Mouse (Mus musculus) T-cell, adult 2 months (primary cell): ENCODE measurements around the gene Sft2d2.

Source experiments
- DNase-seq: peaks from one replicate; pipeline ENCODE4 v3.0.0; 2022; ENCODE audit warnings: low spot score

Sft2d2 gene

GRCm38 (mm10) chr1:165190571-165191273 lies 3.5 kb downstream of the Sft2d2 start:
- DNase-seq = no peak

- DNase-seq = no peak
These were observed 4.2 kb downstream of the Sft2d2 start for GRCm38 (mm10) chr1:165190068-165190467.

GRCm38 (mm10) chr1:165188806-165189580 lies 5.2 kb downstream of the Sft2d2 start:
- DNase-seq = no peak

- DNase-seq = no peak
These were observed 6.9 kb downstream of the Sft2d2 start for GRCm38 (mm10) chr1:165187357-165187756.

GRCm38 (mm10) chr1:165186491-165186890 lies 7.7 kb downstream of the Sft2d2 start:
- no peak for DNase-seq

- no peak for DNase-seq
These were observed 9.1 kb downstream of the Sft2d2 start for GRCm38 (mm10) chr1:165185116-165185515.

- no peak for DNase-seq
These were observed 10.1 kb downstream of the Sft2d2 start for GRCm38 (mm10) chr1:165184178-165184577.

GRCm38 (mm10) chr1:165183400-165183799 lies 10.8 kb downstream of the Sft2d2 start:
- DNase-seq = no peak

GRCm38 (mm10) chr1:165179321-165179720 lies 14.9 kb downstream of the Sft2d2 start:
- no peak for DNase-seq

GRCm38 (mm10) chr1:165178075-165178474 lies 16.2 kb downstream of the Sft2d2 start:
- no peak for DNase-seq

- no peak for DNase-seq
These were observed 20.1 kb downstream of the Sft2d2 start for GRCm38 (mm10) chr1:165174059-165174616.

GRCm38 (mm10) chr1:165171277-165171676 lies 23.0 kb downstream of the Sft2d2 start:
- no peak for DNase-seq

GRCm38 (mm10) chr1:165170157-165170556 lies 24.1 kb downstream of the Sft2d2 start:
- DNase-seq = no peak

- no peak for DNase-seq
These were observed 24.8 kb downstream of the Sft2d2 start for GRCm38 (mm10) chr1:165169462-165169861.

- no peak for DNase-seq
These were observed 29.3 kb downstream of the Sft2d2 start for GRCm38 (mm10) chr1:165164920-165165319.

- no peak for DNase-seq
These were observed 33.4 kb downstream of the Sft2d2 start, which contains the start of gene Tbx19 for GRCm38 (mm10) chr1:165160723-165161405. Gene Tbx19 (minus strand): TSS chr1:165160773.

- no peak for DNase-seq
These were observed 35.4 kb downstream of the Sft2d2 start for GRCm38 (mm10) chr1:165158841-165159240.

GRCm38 (mm10) chr1:165154162-165154561 lies 40.1 kb downstream of the Sft2d2 start:
- DNase-seq = peak; percentile 24

GRCm38 (mm10) chr1:165151216-165151615 lies 43.0 kb downstream of the Sft2d2 start:
- DNase-seq = peak; percentile 28

GRCm38 (mm10) chr1:165142343-165142916 lies 51.8 kb downstream of the Sft2d2 start:
- DNase-seq = no peak

GRCm38 (mm10) chr1:165140227-165140626 lies 54.0 kb downstream of the Sft2d2 start:
- DNase-seq = no peak

- DNase-seq = no peak
These were observed 60.4 kb downstream of the Sft2d2 start for GRCm38 (mm10) chr1:165133858-165134257.
